In the genomic region with DNA sequence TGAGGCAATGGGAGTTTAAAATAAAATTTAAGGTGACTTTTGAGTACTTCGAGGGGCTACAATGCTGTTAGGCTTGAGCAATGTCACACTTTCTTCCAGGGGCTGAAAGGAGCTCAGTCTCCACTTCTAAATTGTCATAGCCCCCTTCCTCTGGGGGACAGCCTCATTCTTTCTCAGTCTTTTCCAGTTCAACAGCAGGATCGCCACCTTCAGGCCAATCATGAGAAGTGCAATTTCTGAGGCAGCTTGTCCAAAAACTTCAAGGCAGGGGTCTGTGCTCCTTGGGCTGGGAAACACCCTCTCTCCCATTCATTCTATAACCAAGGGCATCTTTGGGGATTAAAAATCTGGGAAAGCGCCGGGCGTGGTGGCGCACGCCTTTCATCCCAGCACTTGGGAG, we compare ENCODE assay signal across 10 mouse cellular contexts. TPM values are rescaled to one million over a fixed set of nuclear protein-coding genes. Genes with fewer than 3 reads are reported as not detected.
DNase-seq lines count a peak whose midpoint lies in the region; ATAC-seq and TF ChIP-seq lines count a peak whose summit lies in the region.
"Had no signal": no experiment of that assay in that cellular context is flagged by ENCODE, and none has a peak within 500 bp of the region (broad histone marks: within the 10 kb centered on the region; RNA-seq: fewer than 3 reads in every experiment).

No protein-coding gene starts in this region.

- H3K4me2 ChIP-seq in intestine, postnatal 0 days (replicated peaks; ENCODE audit: low read depth), result no peak overlapping the region
- no peak overlapping the region for H3K4me2 ChIP-seq in intestine, embryonic 16.5 days (ENCODE audit: low read depth, low read length)
- H3K4me2 ChIP-seq: lung, embryonic 15.5 days had no signal

- TF ChIP-seq CTCF in intestine, postnatal 0 days (IDR thresholded peaks at IDR 0.05; ENCODE audit: low read depth), result peak; percentile 67
- TF ChIP-seq CTCF in E14TG2a.4 (conservative IDR thresholded peaks at IDR 0.05; ENCODE audit: low read length), result peak; percentile 63

- no peak overlapping the region for H3K9ac ChIP-seq in intestine, postnatal 0 days (ENCODE audit: low read depth, low read length)
- H3K9ac ChIP-seq in intestine, embryonic 16.5 days (ENCODE audit: low read depth, low read length), result no peak overlapping the region
- H3K9ac ChIP-seq: lung, embryonic 15.5 days had no signal

- no peaks in the 10 kb centered on the region for H3K9me3 ChIP-seq in intestine, postnatal 0 days (ENCODE audit: control insufficient read depth)
- H3K9me3 ChIP-seq in intestine, embryonic 16.5 days (ENCODE audit: control insufficient read depth, low read length), result no peaks in the 10 kb centered on the region
- H3K9me3 ChIP-seq in E14TG2a.4 (ENCODE audit: low read length), result no peaks in the 10 kb centered on the region
- H3K9me3 ChIP-seq: lung, embryonic 15.5 days had no signal

- H3K4me3 ChIP-seq in intestine, postnatal 0 days (ENCODE audit: low read depth, low read length), result no peak overlapping the region
- no peak overlapping the region for H3K4me3 ChIP-seq in intestine, embryonic 16.5 days (ENCODE audit: low read length)
- no peak overlapping the region for H3K4me3 ChIP-seq in E14TG2a.4 (replicated peaks; ENCODE audit: low read length)
- H3K4me3 ChIP-seq: lung, embryonic 15.5 days had no signal

- no peak overlapping the region for H3K27ac ChIP-seq in intestine, postnatal 0 days (ENCODE audit: low read depth, low read length)
- H3K27ac ChIP-seq in intestine, embryonic 16.5 days (ENCODE audit: low read length), result no peak overlapping the region
- H3K27ac ChIP-seq: lung, embryonic 15.5 days had no signal

- ATAC-seq in intestine, postnatal 0 days, result no peak
- no peak for ATAC-seq in intestine, embryonic 16.5 days
- no peak for ATAC-seq in megakaryocyte-erythroid progenitor cell, adult 5-6 weeks (replicated peaks; ENCODE audit: low FRiP score, low TSS enrichment, poor library complexity, severe bottlenecking)
- ATAC-seq: inflammation-experienced regulatory T-cells, adult 6 months had no signal

- H3K27me3 ChIP-seq in intestine, postnatal 0 days (replicated peaks; ENCODE audit: control insufficient read depth, insufficient read depth, low read length), result no peaks in the 10 kb centered on the region
- H3K27me3 ChIP-seq in intestine, embryonic 16.5 days (replicated peaks; ENCODE audit: control insufficient read depth, insufficient read depth, low read length), result no peaks in the 10 kb centered on the region
- no peaks in the 10 kb centered on the region for H3K27me3 ChIP-seq in E14TG2a.4 (ENCODE audit: insufficient read depth, low read length)
- H3K27me3 ChIP-seq: lung, embryonic 15.5 days had no signal

- no peaks in the 10 kb centered on the region for H3K4me1 ChIP-seq in intestine, postnatal 0 days (replicated peaks; ENCODE audit: control insufficient read depth, insufficient read depth, low read length)
- H3K4me1 ChIP-seq in intestine, embryonic 16.5 days (ENCODE audit: control insufficient read depth, insufficient read depth, low read length), result no peaks in the 10 kb centered on the region
- peaks cover 28% of the 10 kb centered on the region for H3K4me1 ChIP-seq in E14TG2a.4 (replicated peaks; ENCODE audit: low read depth, low read length)
- H3K4me1 ChIP-seq: lung, embryonic 15.5 days had no signal

- H3K36me3 ChIP-seq in intestine, postnatal 0 days (ENCODE audit: control insufficient read depth, insufficient read depth), result no peaks in the 10 kb centered on the region
- no peaks in the 10 kb centered on the region for H3K36me3 ChIP-seq in intestine, embryonic 16.5 days (ENCODE audit: control insufficient read depth, insufficient read depth, low read length)
- no peaks in the 10 kb centered on the region for H3K36me3 ChIP-seq in E14TG2a.4 (ENCODE audit: insufficient read depth, low read length)
- H3K36me3 ChIP-seq: lung, embryonic 15.5 days had no signal

- DNase-seq in 416B (ENCODE audit: low read depth), result peak; percentile 44
- DNase-seq in induced T-regulatory cell, adult 2 months (ENCODE audit: low read depth), result peak; percentile 61
- DNase-seq in right cerebral cortex, postnatal 4 days, result no peak
- no peak for DNase-seq in left cerebral cortex, adult 8-10 months (ENCODE audit: low spot score in 2 of 2)

- 72% methylated on average over 7 of the region's 7 CpGs for WGBS in intestine, postnatal 0 days
- WGBS in intestine, embryonic 16.5 days, result 78% methylated on average over 7 of the region's 7 CpGs

RNA-seq across cellular contexts. Expression of gene Bptf, which starts 19.9 kb away (rescaled TPM):
- 14.4 and 17.8 TPM in 2 replicates for polyA plus RNA-seq in intestine, postnatal 0 days (2015; fragmentation: Nextera tagmentation; extraction: Ambion mirVana)
- polyA plus RNA-seq in intestine, embryonic 16.5 days (2015; fragmentation: Nextera tagmentation; extraction: Ambion mirVana), result 16.8 and 19.1 TPM in 2 replicates
- total RNA-seq in left cerebral cortex, adult 8-10 months (2022), result 10 to 100 TPM; 62.9 to 76.6 (median 65.4) TPM
- 80.7 and 83.9 TPM in 2 replicates for total RNA-seq in megakaryocyte-erythroid progenitor cell, adult 5-6 weeks (2014; fragmentation: Nextera tagmentation)
- 46.5 and 49.6 TPM in 2 replicates for total RNA-seq in megakaryocyte-erythroid progenitor cell, adult 5-6 weeks (2017)

RNA-seq across cellular contexts. Expression of gene Nol11, which starts 37.4 kb away (rescaled TPM):
- 14.8 TPM in 2 replicates for polyA plus RNA-seq in intestine, postnatal 0 days (2015; fragmentation: Nextera tagmentation; extraction: Ambion mirVana)
- 36.9 and 43.0 TPM in 2 replicates for polyA plus RNA-seq in intestine, embryonic 16.5 days (2015; fragmentation: Nextera tagmentation; extraction: Ambion mirVana)
- total RNA-seq in left cerebral cortex, adult 8-10 months (2022), result 10 to 100 TPM; 24.6 to 25.7 (median 25.6) TPM
- total RNA-seq in megakaryocyte-erythroid progenitor cell, adult 5-6 weeks (2014; fragmentation: Nextera tagmentation), result 75.7 and 106 TPM in 2 replicates
- 73.9 and 74.6 TPM in 2 replicates for total RNA-seq in megakaryocyte-erythroid progenitor cell, adult 5-6 weeks (2017)

Comparison
In these comparisons a context has a peak if more than half of its experiments do, and no peak if none do; other contexts are left out.
1. DNase-seq: peak in 416B (single experiment) and induced T-regulatory cell, adult 2 months (single experiment); none in right cerebral cortex, postnatal 4 days (single experiment) and left cerebral cortex, adult 8-10 months (0 of 2).